Mouse (Mus musculus) neural tube, embryonic 13.5 days (tissue): ENCODE measurements around the gene Ficd. TPM values are rescaled to one million over a fixed set of nuclear protein-coding genes. Genes with fewer than 3 reads are reported as not detected.

Experiments used
- polyA plus RNA-seq: library from polyadenylated mRNA; unstranded; fragments of >200 nt; fragmentation: Nextera tagmentation; extraction: Ambion mirVana; gene quantifications from 2 replicates; pipeline ENCODE4 v1.2.1, GENCODE M21; 2015

Ficd gene
- polyA plus RNA-seq, 1 experiment from 2014 or later, result 8.2 TPM

Other genes starting within 250 kb of the Ficd start
- 16.3 and 16.5 TPM in 2 replicates for gene Wscd2, start 245.5 kb upstream of the Ficd start, polyA plus RNA-seq
- 2.2 and 2.6 TPM in 2 replicates for gene Cmklr1, start 85.4 kb upstream of the Ficd start, polyA plus RNA-seq
- gene 1700069L16Rik, start 11.0 kb upstream of the Ficd start, polyA plus RNA-seq, result not detected in 2 replicates
- 45.5 and 47.0 TPM in 2 replicates for gene Sart3, start 36.7 kb downstream of the Ficd start, polyA plus RNA-seq
- gene Iscu, start 36.9 kb downstream of the Ficd start, polyA plus RNA-seq, result 85.7 and 93.0 TPM in 2 replicates
- gene Tmem119, start 64.7 kb downstream of the Ficd start, polyA plus RNA-seq, result 12.6 and 19.9 TPM in 2 replicates
- gene Selplg, start 96.8 kb downstream of the Ficd start, polyA plus RNA-seq, result 1.9 and 2.5 TPM in 2 replicates
- 183 and 200 TPM in 2 replicates for gene Coro1c, start 173.0 kb downstream of the Ficd start, polyA plus RNA-seq